Mouse (Mus musculus) C2C12 (cell line): Measurements from ENCODE around the gene Tcte1. TPM values are rescaled to one million over a fixed set of nuclear protein-coding genes. Genes with fewer than 3 reads are reported as not detected.

Experiments used
- H3K27me3 ChIP-seq: one replicate; pipeline ENCODE4 v1.6.1; 2011; ENCODE audit not compliant: control insufficient read depth, insufficient read depth, insufficient read length
- H3K36me3 ChIP-seq: one replicate; pipeline ENCODE4 v1.6.1; 2011; ENCODE audit not compliant: control insufficient read depth, insufficient read depth
- H3K4me3 ChIP-seq: one replicate; pipeline ENCODE4 v1.5.1; 2011; ENCODE audit warnings: mild to moderate bottlenecking, control low read depth; ENCODE audit not compliant: poor library complexity, insufficient read depth, severe bottlenecking
- H3K79me2 ChIP-seq: one replicate; pipeline ENCODE4 v1.6.1; 2011; ENCODE audit not compliant: control insufficient read depth, insufficient read depth
- H3K79me3 ChIP-seq: one replicate; pipeline ENCODE4 v1.6.1; 2011; ENCODE audit warnings: low read depth, control low read depth
- H3ac ChIP-seq: one replicate; pipeline ENCODE3; 2011; ENCODE audit warnings: low read depth; ENCODE audit not compliant: control insufficient read depth, insufficient read length
- CEBPB ChIP-seq: IDR thresholded peaks from one replicate; pipeline ENCODE4 v1.6.1; 2011; ENCODE audit warnings: low read depth, mild to moderate bottlenecking, control low read depth, moderate library complexity
- CTCF ChIP-seq: IDR thresholded peaks from one replicate; pipeline ENCODE4 v1.5.1; 2011; ENCODE audit not compliant: control insufficient read depth, insufficient read depth, insufficient read length
- FOSL1 ChIP-seq: IDR thresholded peaks from one replicate; pipeline ENCODE4 v1.8.0; 2011; ENCODE audit warnings: mild to moderate bottlenecking, low read length; ENCODE audit not compliant: poor library complexity, insufficient read depth, severe bottlenecking
- MAX ChIP-seq: IDR thresholded peaks from one replicate; pipeline ENCODE4 v1.6.1; 2011; ENCODE audit warnings: mild to moderate bottlenecking, control low read depth
- MYOD1 ChIP-seq: IDR thresholded peaks from one replicate; pipeline ENCODE4 v1.6.1; 2011; ENCODE audit warnings: low read depth; ENCODE audit not compliant: control insufficient read depth, insufficient read length
- MYOG ChIP-seq: IDR thresholded peaks from one replicate; pipeline ENCODE4 v1.6.1; 2011; ENCODE audit not compliant: control insufficient read depth, insufficient read length; ENCODE audit errors: extremely low read depth
- USF1 ChIP-seq: IDR thresholded peaks from one replicate; pipeline ENCODE4 v1.6.1; 2011; ENCODE audit warnings: low read depth, mild to moderate bottlenecking, control low read depth, moderate library complexity
- polyA plus RNA-seq: library from polyadenylated mRNA; unstranded; fragments of >200 nt; fragmentation: generic; extraction: Trizol; gene quantifications from one replicate; pipeline ENCODE4 v1.2.1, GENCODE M21; 2012; ENCODE audit warnings: missing spikeins

Gene Tcte1
- polyA plus RNA-seq, 1 experiment: not detected

DNA sequence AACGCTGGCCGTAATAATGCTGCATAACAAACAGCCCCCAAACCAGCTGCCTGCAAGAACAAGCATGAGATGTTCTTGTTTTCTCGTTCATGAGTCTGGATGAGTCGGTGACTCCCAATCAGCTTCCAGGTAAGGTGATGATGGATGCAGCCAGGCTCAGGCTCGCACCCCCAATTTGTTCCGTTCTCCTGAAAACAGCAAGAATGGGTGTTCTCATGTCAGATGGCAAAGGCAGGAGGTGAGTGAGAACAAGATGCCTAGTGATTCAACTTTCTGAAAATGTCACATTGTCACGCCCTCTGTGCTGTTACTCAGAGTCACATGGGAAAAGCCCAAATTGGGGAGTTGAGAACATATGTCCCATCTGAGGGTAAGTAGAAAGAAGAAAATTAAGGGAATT is 37.7 kb upstream of the Tcte1 start:
- H3K79me3 ChIP-seq: no peaks in the 10 kb centered on the region
- no peak overlapping the region for H3ac ChIP-seq
- no peaks in the 10 kb centered on the region for H3K79me2 ChIP-seq
- H3K27me3 ChIP-seq: peaks cover 6% of the 10 kb centered on the region
- H3K4me3 ChIP-seq: no peak overlapping the region
- no peak for TF ChIP-seq MYOG
- no peak for TF ChIP-seq MAX
- TF ChIP-seq USF1: no peak
- TF ChIP-seq CEBPB: no peak
- no peaks in the 10 kb centered on the region for H3K36me3 ChIP-seq

DNA sequence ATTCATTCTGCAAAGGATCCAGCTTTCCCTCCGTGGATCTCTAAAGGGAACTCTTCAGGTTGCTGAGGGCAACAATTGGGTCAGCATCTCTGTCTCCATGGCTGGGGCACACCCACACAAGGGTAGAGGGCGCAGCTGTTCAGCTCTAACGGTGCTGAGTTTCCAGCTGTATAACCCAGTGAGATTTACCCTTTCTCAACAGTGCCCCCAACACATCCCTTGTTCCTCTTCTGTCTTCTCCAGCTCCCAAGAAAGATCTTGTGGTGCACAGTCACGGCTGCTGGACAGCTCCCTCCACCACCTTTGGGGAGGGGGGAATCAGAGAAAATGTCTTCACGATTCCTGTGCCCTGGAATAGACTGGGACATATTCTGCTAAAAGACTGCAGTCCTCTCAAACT is 36.0 kb upstream of the Tcte1 start:
- TF ChIP-seq USF1: no peak
- TF ChIP-seq CEBPB: no peak
- TF ChIP-seq MYOG: no peak
- no peak for TF ChIP-seq MYOD1
- TF ChIP-seq FOSL1: no peak
- TF ChIP-seq MAX: no peak
- TF ChIP-seq CTCF: no peak
- Histone ChIP-seq H3K27me3 (peaks cover 6% of the 10 kb centered on the region), H3K4me3 (no peak overlapping the region), H3K79me2 (no peaks in the 10 kb centered on the region), H3ac (no peak overlapping the region), H3K36me3 (no peaks in the 10 kb centered on the region), H3K79me3 (no peaks in the 10 kb centered on the region)

DNA sequence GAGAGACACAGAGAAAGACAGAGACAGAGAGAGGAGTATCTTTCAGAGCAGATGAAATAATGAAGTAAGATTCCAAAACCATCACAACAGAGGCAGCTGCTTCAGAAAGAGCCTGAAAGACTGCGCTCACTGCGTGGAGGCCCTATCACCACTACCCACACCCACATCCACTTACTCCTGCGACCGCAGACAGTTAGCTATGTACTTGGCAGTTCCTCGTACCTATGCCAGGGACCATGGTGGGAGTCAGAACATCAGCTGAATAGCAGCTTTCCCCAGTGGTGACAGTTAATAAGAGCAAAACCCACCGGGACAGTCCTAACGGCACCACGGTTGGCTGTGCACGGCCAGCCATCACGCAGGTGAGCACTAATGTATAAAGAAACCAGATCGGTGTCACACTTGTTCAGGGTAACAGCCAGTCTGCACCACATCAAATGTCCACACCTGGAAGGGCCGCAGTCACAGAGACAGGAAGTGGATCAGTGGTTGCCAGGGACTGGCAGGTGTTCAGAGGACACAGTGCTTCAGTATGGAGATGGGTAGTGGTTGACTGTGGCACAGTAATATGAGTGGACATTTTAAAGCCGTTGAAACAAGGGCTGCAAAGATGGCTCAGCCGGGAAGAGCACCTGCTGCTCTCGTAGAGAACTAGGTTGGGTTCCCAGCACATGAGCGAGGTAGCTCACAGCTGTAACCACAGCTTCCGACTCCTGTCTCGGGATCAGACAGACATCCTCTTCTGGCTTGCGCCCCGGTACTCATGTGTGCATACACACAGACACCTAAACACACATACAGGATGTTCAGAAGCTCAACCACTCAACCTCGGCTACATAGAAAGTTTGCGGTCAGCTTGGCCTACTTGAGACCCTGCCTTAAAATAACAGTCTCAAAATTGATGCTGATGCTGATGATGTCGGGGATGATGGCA is 34.6 kb upstream of the Tcte1 start:
- Histone ChIP-seq H3K27me3 (peaks cover 11% of the 10 kb centered on the region), H3K79me3 (no peaks in the 10 kb centered on the region), H3K36me3 (no peaks in the 10 kb centered on the region), H3ac (no peak overlapping the region), H3K79me2 (no peaks in the 10 kb centered on the region), H3K4me3 (no peak overlapping the region)
- TF ChIP-seq USF1 (no peak), CTCF (no peak), MYOG (no peak), MAX (no peak), MYOD1 (no peak), CEBPB (no peak), FOSL1 (no peak)

DNA sequence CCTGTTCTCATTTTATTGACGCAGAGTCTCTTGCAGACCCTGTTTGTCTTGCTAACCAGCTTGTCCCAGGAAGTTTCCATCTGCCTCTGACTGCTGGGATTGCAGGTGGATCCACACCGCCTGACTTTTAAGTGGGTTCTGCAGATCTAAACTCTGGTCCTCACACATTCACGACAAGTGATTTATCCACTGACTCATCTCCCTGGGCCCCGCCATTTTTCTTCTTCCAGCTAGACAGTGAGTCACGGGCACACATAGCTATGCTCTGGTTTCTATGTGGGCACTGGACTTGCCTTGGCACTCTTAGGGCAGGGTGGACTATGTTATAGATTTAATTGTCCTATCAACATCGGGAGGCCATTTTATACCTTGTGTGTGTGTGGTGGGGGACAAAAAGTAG is 33.5 kb upstream of the Tcte1 start:
- Histone ChIP-seq H3K79me3 (no peaks in the 10 kb centered on the region), H3K4me3 (no peak overlapping the region), H3ac (no peak overlapping the region), H3K79me2 (no peaks in the 10 kb centered on the region), H3K27me3 (peaks cover 12% of the 10 kb centered on the region), H3K36me3 (no peaks in the 10 kb centered on the region)
- TF ChIP-seq FOSL1 (no peak), CTCF (no peak), CEBPB (no peak), USF1 (no peak), MYOG (no peak), MAX (no peak), MYOD1 (no peak)

DNA sequence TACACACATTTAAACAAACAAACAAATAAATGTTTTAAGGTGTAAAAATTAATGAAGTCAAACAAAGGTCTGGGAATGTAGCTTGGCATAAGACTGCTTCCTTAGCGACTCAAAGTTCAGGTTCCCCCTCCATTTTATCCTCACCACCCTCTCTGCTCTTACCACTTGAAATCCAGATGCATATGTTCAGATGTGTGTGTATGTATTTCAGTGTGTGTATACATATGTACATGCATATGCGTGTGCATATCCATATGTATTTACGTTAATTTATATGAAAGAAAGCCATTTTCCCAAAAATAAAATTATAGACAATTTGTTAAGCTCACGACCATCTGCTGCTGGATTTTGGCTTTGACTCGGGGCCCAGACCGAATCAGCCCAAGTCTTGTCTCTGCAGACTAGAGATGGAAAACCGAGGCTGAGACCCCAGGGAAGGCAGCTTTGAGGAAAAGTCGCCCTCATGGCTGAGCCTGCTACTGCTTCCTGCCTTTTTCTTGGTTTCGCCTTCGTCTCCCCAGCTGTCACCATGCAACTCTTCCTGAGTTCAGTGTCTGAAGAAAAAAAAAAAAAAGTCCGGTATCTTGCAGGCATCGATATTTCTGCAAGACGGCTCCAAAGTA is 32.6 kb upstream of the Tcte1 start:
- TF ChIP-seq CTCF (no peak), MAX (no peak), FOSL1 (no peak), CEBPB (no peak), USF1 (no peak), MYOG (no peak), MYOD1 (no peak)
- Histone ChIP-seq H3K79me3 (no peaks in the 10 kb centered on the region), H3K79me2 (no peaks in the 10 kb centered on the region), H3ac (no peak overlapping the region), H3K36me3 (no peaks in the 10 kb centered on the region), H3K27me3 (peaks cover 13% of the 10 kb centered on the region), H3K4me3 (no peak overlapping the region)
